Mouse (Mus musculus): Measurements from ENCODE around the gene Actrt2. TPM values are rescaled to one million over a fixed set of nuclear protein-coding genes. Genes with fewer than 3 reads are reported as not detected.

Actrt2 gene
- polyA plus RNA-seq, 1 experiment from 2014 or later: not detected

Other genes with a start within 250 kb of the Actrt2 start
- 16.9 and 17.5 TPM in 2 replicates for gene Prdm16, start 31.0 kb downstream of the Actrt2 start, polyA plus RNA-seq (2015; fragmentation: Nextera tagmentation; extraction: Ambion mirVana)
- gene Ttc34, start 169.6 kb upstream of the Actrt2 start, polyA plus RNA-seq (2015; fragmentation: Nextera tagmentation; extraction: Ambion mirVana): 0.12 and 0.27 TPM in 2 replicates
- 0.20 and 0.23 TPM in 2 replicates for gene Mmel1, start 201.7 kb upstream of the Actrt2 start, polyA plus RNA-seq (2015; fragmentation: Nextera tagmentation; extraction: Ambion mirVana)
- gene Fam213b, start 231.3 kb upstream of the Actrt2 start, polyA plus RNA-seq (2015; fragmentation: Nextera tagmentation; extraction: Ambion mirVana): 57.3 and 65.5 TPM in 2 replicates